Mouse (Mus musculus) MEL (cell line): Measurements from ENCODE around the gene Ndufs4.

Experiments
- BHLHE40 ChIP-seq: IDR thresholded peaks from 2 replicates; pipeline ENCODE4 v1.6.1; 2012; ENCODE audit warnings: low read depth, mild to moderate bottlenecking, inconsistent platforms, low read length, improper control_type of control experiment, borderline replicate concordance
- CTCF ChIP-seq, 3 experiments: IDR thresholded peaks in 2 of 3; conservative IDR thresholded peaks in 1 of 3; 2 replicates each; pipeline ENCODE4 v1.5.1; 2011 to 2012; ENCODE audit warnings: low read length in 3 of 3, low read depth in 2 of 3, mild to moderate bottlenecking in 2 of 3, improper control_type of control experiment in 1 of 3, inconsistent platforms in 1 of 3, mixed read lengths in 1 of 3, moderate library complexity in 1 of 3; ENCODE audit not compliant: control insufficient read depth in 1 of 3, insufficient read depth in 1 of 3, poor library complexity in 1 of 3, severe bottlenecking in 1 of 3
- EP300 ChIP-seq, 2 experiments: IDR thresholded peaks; 2 replicates each; pipeline ENCODE4 v1.6.1; 2011; ENCODE audit warnings: improper control_type of control experiment in 2 of 2, low read length in 2 of 2, low read depth in 1 of 2, mild to moderate bottlenecking in 1 of 2
- ETS1 ChIP-seq: IDR thresholded peaks from 2 replicates; pipeline ENCODE4 v1.6.1; 2012; ENCODE audit warnings: low read depth, mild to moderate bottlenecking, inconsistent platforms, low read length, improper control_type of control experiment, moderate library complexity
- HCFC1 ChIP-seq: IDR thresholded peaks from 2 replicates; pipeline ENCODE4 v1.6.1; 2012; ENCODE audit warnings: low read depth, mild to moderate bottlenecking, inconsistent platforms, low read length, improper control_type of control experiment, moderate library complexity
- MAX ChIP-seq: IDR thresholded peaks from 2 replicates; pipeline ENCODE4 v1.6.1; 2011; ENCODE audit warnings: low read length, improper control_type of control experiment
- MAZ ChIP-seq: IDR thresholded peaks from 2 replicates; pipeline ENCODE4 v1.6.1; 2012; ENCODE audit warnings: low read depth, mild to moderate bottlenecking, inconsistent platforms, low read length, improper control_type of control experiment
- MYC ChIP-seq: IDR thresholded peaks from 2 replicates; pipeline ENCODE4 v1.6.1; 2011; ENCODE audit warnings: low read depth, mild to moderate bottlenecking, low read length, improper control_type of control experiment, moderate library complexity
- POLR2A ChIP-seq, 2 experiments: IDR thresholded peaks; 2 replicates each; pipeline ENCODE4 v1.6.1; 2011 to 2012; ENCODE audit warnings: low read length in 2 of 2, mild to moderate bottlenecking in 2 of 2, control low read depth in 1 of 2, improper control_type of control experiment in 1 of 2, low read depth in 1 of 2, moderate library complexity in 1 of 2; ENCODE audit not compliant: control insufficient read depth in 1 of 2, insufficient read depth in 1 of 2, poor library complexity in 1 of 2
- TBP ChIP-seq: IDR thresholded peaks from 2 replicates; pipeline ENCODE4 v1.8.0; 2011; ENCODE audit warnings: low read depth, low read length, improper control_type of control experiment
- TCF12 ChIP-seq: IDR thresholded peaks from 2 replicates; pipeline ENCODE4 v1.6.1; 2014; ENCODE audit warnings: low read depth, mild to moderate bottlenecking, inconsistent platforms, low read length, improper control_type of control experiment, moderate library complexity
- USF1 ChIP-seq: IDR thresholded peaks from 2 replicates; pipeline ENCODE4 v1.6.1; 2014; ENCODE audit warnings: low read depth, mild to moderate bottlenecking, inconsistent platforms, low read length, improper control_type of control experiment, moderate library complexity
- ZC3H11A ChIP-seq: IDR thresholded peaks from 2 replicates; pipeline ENCODE4 v1.6.1; 2012; ENCODE audit warnings: low read depth, mild to moderate bottlenecking, inconsistent platforms, low read length, improper control_type of control experiment

GRCm38 (mm10) chr13:114398906-114399305 is 10.8 kb upstream of the Ndufs4 start:
- no peak for TF ChIP-seq ETS1
- TF ChIP-seq USF1, result no peak
- no peak for TF ChIP-seq EP300 (IDR thresholded peaks at IDR 0.05; ENCODE audit: low read depth in 1 of 2, low read length in 2 of 2)
- TF ChIP-seq CTCF (IDR thresholded peaks at IDR 0.05 in 2 of 3, conservative IDR thresholded peaks at IDR 0.05 in 1 of 3; ENCODE audit: control insufficient read depth in 1 of 3, insufficient read depth in 1 of 3, low read depth in 2 of 3, low read length in 3 of 3, poor library complexity in 1 of 3, severe bottlenecking in 1 of 3), result no peak
- TF ChIP-seq MAZ, result no peak
- TF ChIP-seq POLR2A (IDR thresholded peaks at IDR 0.05; ENCODE audit: control insufficient read depth in 1 of 2, insufficient read depth in 1 of 2, low read depth in 1 of 2, low read length in 2 of 2, poor library complexity in 1 of 2), result no peak
- TF ChIP-seq MAX, result no peak
- no peak for TF ChIP-seq MYC
- no peak for TF ChIP-seq HCFC1
- TF ChIP-seq TCF12, result no peak
- TF ChIP-seq ZC3H11A, result no peak
- TF ChIP-seq TBP, result no peak
- TF ChIP-seq BHLHE40, result no peak
